Mouse (Mus musculus) hindbrain, embryonic 16.5 days (tissue): ENCODE results near the gene Zfyve16. TPM values are rescaled to one million over a fixed set of nuclear protein-coding genes. Genes with fewer than 3 reads are reported as not detected.

Experiments
- ATAC-seq: fragments of 200-750 bp; cut with Nextera tagmentation; 2 replicates; pipeline ENCODE4 v1.8.0; 2017; ENCODE audit warnings: moderate TSS enrichment, moderate library complexity
- H3K27ac ChIP-seq: fragments of 300-500 bp; sonication (generic); 2 replicates; pipeline ENCODE4 v1.5.1; 2014; ENCODE audit warnings: low read depth, mild to moderate bottlenecking, control low read depth, low read length, moderate library complexity
- H3K27me3 ChIP-seq: fragments of 300-500 bp; sonication (generic); replicated peaks from 2 replicates; pipeline ENCODE4 v1.6.1; 2014; ENCODE audit warnings: low read length; ENCODE audit not compliant: control insufficient read depth, insufficient read depth
- H3K36me3 ChIP-seq: fragments of 300-500 bp; sonication (generic); 2 replicates; pipeline ENCODE4 v1.6.1; 2014; ENCODE audit warnings: mild to moderate bottlenecking, low read length, moderate library complexity, mixed read lengths; ENCODE audit not compliant: control insufficient read depth, insufficient read depth
- H3K4me1 ChIP-seq: fragments of 300-500 bp; sonication (generic); 2 replicates; pipeline ENCODE4 v1.6.1; 2014; ENCODE audit warnings: low read depth, low read length; ENCODE audit not compliant: control insufficient read depth, insufficient read depth
- H3K4me2 ChIP-seq: fragments of 300-500 bp; sonication (generic); 2 replicates; pipeline ENCODE4 v1.6.1; 2014; ENCODE audit warnings: mild to moderate bottlenecking, low read length, control low read depth, moderate library complexity
- H3K4me3 ChIP-seq: fragments of 300-500 bp; sonication (generic); 2 replicates; pipeline ENCODE4 v1.5.1; 2014; ENCODE audit warnings: mild to moderate bottlenecking, low read length, control low read depth, moderate library complexity
- H3K9ac ChIP-seq: fragments of 300-500 bp; sonication (generic); 2 replicates; pipeline ENCODE4 v1.6.1; 2014; ENCODE audit warnings: low read depth, mild to moderate bottlenecking, control low read depth, low read length, moderate library complexity
- H3K9me3 ChIP-seq: fragments of 300-500 bp; sonication (generic); 2 replicates; pipeline ENCODE4 v1.6.1; 2014; ENCODE audit warnings: mild to moderate bottlenecking, low read length, moderate library complexity; ENCODE audit not compliant: control insufficient read depth
- WGBS: fragments of 180-500 bp; shearing (Covaris S2); extraction: QIAGEN DNeasy Blood & Tissue Kit; methylation state at CpG from one replicate; pipeline ENCODE4 v1.1.7; 2014; 5-methylcytosine and 5-hydroxymethylcytosine counted together
- polyA plus RNA-seq: library from polyadenylated mRNA; unstranded; fragments of >200 nt; fragmentation: Nextera tagmentation; extraction: Ambion mirVana; gene quantifications from 2 replicates; pipeline ENCODE4 v1.2.1, GENCODE M21; 2015

The Zfyve16 gene
- polyA plus RNA-seq, 1 experiment from 2014 or later = 9.1 TPM

DNA sequence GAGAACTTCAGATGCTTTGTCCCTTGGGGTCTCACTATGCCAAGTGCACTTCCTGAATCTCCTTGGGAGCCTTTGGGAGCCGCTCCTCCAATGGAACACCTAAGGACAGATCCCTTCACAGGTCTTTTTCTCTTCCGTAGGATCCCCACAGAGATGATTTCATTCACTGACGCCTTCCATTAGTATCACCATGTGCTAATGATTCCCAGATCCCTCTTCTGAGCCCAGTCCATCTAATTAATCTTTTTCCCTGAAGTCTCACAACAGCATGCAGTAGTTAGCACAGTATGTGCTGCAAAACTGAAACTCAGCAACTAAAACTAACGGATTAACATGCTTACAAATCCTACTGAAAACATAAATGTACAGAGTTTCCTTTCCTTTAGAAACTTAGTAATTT is 8.5 kb upstream of the Zfyve16 start:
- H3K9ac ChIP-seq = no peak overlapping the region
- H3K9me3 ChIP-seq = no peaks in the 10 kb centered on the region
- no peak for ATAC-seq
- H3K27ac ChIP-seq = no peak overlapping the region
- no peak overlapping the region for H3K4me2 ChIP-seq
- H3K4me3 ChIP-seq = no peak overlapping the region
- 49% methylated on average over 4 of the region's 4 CpGs for WGBS
- no peaks in the 10 kb centered on the region for H3K27me3 ChIP-seq
- H3K36me3 ChIP-seq = no peaks in the 10 kb centered on the region
- no peaks in the 10 kb centered on the region for H3K4me1 ChIP-seq

DNA sequence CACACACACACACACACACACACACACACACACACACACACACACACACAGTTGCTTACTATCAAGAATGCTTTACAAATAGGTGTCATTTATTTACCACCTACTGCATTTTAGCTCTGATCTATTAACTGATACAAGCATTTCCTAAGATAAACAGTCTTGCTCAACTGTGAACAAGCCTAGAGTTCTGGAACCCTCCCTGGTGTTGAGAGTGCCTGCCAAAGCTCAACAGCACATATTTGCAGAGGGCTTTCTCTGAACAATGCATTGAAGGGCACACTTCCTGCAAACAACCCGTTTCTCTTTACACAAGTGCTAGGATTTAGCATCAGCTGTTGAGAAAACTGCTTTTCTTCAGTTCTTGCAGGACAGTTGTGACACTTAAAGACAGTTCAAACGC is 3.1 kb upstream of the Zfyve16 start:
- Histone ChIP-seq H3K9ac (no peak overlapping the region), H3K27me3 (no peaks in the 10 kb centered on the region), H3K4me3 (no peak overlapping the region), H3K9me3 (no peaks in the 10 kb centered on the region), H3K36me3 (no peaks in the 10 kb centered on the region), H3K4me1 (peaks cover 6% of the 10 kb centered on the region), H3K4me2 (no peak overlapping the region), H3K27ac (no peak overlapping the region)
- WGBS = 71% methylated on average over 2 of the region's 2 CpGs
- ATAC-seq = no peak

DNA sequence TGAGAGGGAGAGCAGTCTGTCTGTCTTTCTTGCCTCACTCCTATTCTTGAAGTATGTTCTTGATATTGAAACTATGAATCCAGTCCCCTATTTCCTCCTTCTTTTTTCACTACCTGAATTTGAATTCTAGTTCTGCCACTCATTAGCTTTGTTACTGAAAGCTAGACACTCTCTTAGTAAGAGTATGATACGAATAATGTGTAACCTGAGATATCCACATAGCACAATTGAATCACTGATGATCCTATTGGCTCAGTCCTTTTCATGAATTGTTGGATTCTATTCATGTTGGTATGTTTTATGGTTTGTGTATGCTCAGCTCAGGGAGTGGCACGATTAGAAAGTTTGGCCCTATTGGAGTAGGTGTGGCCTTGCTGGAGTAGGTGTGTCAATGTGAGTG is 1.5 kb upstream of the Zfyve16 start:
- ATAC-seq = no peak
- WGBS = 86% methylated on average over 2 of the region's 2 CpGs
- Histone ChIP-seq H3K36me3 (no peaks in the 10 kb centered on the region), H3K9me3 (no peaks in the 10 kb centered on the region), H3K27ac (no peak overlapping the region), H3K4me1 (peaks cover 8% of the 10 kb centered on the region), H3K4me2 (no peak overlapping the region), H3K4me3 (no peak overlapping the region), H3K9ac (no peak overlapping the region), H3K27me3 (no peaks in the 10 kb centered on the region)

DNA sequence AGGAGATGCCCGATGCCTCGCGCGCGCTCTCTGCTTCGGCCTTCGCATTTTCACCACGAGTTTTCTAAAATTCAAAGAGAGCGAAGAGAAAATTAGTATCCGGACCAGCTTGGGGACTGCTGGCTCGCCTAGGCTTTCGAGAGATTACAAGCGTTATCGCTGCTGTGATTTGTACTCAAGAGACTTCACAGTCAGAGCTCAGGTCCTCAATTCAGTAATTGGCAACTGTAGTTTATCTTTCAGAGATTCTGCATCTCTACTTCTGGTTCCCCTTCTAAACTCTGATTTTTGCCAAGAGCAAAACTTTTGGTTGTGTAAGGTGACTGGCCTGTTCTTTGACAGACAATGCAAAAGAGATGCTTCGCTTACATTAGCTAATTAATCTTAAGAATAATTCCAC is 569 bp upstream of the Zfyve16 start:
- H3K4me1 ChIP-seq = peaks cover 8% of the 10 kb centered on the region
- no peaks in the 10 kb centered on the region for H3K36me3 ChIP-seq
- H3K4me2 ChIP-seq = peak overlapping the region; percentile 70
- peak overlapping the region; percentile 94 for H3K27ac ChIP-seq
- ATAC-seq = no peak
- peak overlapping the region; percentile 91 for H3K4me3 ChIP-seq
- no peaks in the 10 kb centered on the region for H3K9me3 ChIP-seq
- 2% methylated on average over 15 of the region's 15 CpGs for WGBS
- peak overlapping the region; percentile 97 for H3K9ac ChIP-seq
- H3K27me3 ChIP-seq = no peaks in the 10 kb centered on the region

DNA sequence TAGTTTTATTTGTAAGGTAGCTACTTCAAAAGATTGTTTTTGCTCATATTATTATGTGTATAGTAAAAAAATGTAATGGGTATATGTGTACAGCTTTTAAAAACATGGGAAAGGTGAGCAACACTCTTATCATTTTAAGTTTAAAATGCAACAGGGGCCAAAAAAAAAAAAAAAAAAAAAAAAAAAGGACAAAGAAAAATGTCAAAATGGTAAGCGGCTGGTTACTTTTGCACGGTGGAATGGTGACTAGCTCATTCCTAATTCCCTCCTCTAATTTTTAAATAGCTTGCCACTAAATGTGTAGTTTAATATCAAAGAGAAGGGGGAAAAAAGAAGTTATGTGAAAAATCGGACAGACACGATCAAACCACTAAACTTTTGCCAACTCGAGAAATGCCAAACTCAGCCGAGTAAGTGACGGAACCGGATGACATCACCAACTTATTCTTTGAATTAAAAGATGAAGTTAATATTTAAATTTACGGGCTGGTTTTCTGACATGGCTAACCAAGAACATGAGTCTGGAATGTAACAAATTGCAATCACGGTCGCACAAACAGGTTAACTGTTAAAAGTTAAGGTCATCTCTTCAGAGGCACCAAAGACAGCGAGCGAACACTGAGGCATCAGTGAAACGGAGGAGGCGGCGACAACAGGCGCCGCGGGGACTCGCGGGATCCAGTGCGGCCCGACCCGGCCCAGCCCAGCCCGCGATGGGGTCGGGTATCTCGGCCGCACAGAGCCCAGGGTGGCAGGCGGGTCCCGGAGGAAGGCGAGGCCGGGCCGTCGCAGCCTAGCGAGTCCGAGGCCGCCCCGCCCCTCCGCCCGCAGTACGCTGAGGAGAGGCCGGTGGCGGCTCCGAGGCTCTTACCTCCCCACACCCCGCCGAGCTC is 594 bp downstream of the Zfyve16 start:
- Histone ChIP-seq H3K4me2 (peak overlapping the region; percentile 70), H3K27ac (peak overlapping the region; percentile 94), H3K9ac (peak overlapping the region; percentile 97), H3K9me3 (no peaks in the 10 kb centered on the region), H3K4me1 (peaks cover 8% of the 10 kb centered on the region), H3K27me3 (no peaks in the 10 kb centered on the region), H3K4me3 (peak overlapping the region; percentile 91), H3K36me3 (no peaks in the 10 kb centered on the region)
- peak; percentile 94 for ATAC-seq
- WGBS = 3% methylated on average over 32 of the region's 47 CpGs

DNA sequence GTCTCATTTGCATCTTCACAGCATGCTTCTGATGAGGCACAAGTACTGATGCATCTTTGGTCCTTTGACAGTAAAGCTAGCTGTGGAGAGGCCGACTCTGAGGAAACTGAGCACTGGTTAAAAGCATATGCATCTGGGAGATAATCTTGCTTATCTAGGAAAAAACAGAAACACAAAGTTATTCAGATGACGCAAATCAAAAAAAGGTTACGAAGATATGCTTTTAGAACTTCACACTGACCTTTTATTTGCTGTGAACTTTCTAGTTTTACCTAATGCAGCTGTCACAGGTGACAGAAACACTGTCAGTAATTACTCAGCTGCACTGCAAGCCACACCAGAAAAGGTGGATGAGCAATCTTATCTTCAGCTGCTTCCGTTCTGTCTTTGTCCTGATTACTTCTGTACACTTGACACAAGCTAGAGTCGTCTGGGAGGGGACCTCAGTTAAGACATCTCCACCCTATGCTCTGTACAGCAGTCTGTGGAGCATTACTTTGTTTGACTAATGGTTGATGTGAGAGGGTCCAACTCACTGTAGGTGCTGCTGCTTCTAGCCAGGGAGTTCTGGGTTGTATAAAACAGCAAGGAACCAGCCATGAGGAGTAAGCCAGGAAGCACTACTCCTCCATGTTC is 7.4 kb downstream of the Zfyve16 start:
- WGBS = 95% methylated on average over 5 of the region's 5 CpGs
- H3K9ac ChIP-seq = no peak overlapping the region
- no peak for ATAC-seq
- no peaks in the 10 kb centered on the region for H3K4me1 ChIP-seq
- H3K36me3 ChIP-seq = peaks cover 25% of the 10 kb centered on the region
- H3K27me3 ChIP-seq = no peaks in the 10 kb centered on the region; the same call in 1 of the 2 replicates
- H3K27ac ChIP-seq = no peak overlapping the region
- H3K9me3 ChIP-seq = no peaks in the 10 kb centered on the region
- H3K4me2 ChIP-seq = no peak overlapping the region
- no peak overlapping the region for H3K4me3 ChIP-seq

DNA sequence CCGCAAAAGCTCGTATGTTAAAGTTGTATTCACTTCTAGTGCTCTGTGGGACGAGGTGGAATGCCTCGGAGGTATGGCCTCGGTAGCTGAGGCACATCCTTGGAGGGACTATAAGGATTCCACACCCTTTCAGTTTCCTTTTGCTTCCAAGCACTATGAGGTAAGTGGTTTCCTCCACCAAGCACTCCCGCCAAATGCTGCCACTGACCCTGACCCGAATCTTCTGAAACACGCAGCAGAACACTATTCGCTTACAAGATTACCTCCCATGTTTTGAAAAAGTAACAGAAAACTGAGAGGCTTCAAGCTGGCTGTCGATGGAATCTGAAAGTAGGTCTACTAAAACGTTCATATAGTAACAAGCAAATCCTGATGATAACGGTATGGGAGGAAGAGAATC is 25.8 kb downstream of the Zfyve16 start:
- whole genome bisulfite sequencing = 91% methylated on average over 12 of the region's 12 CpGs
- ATAC-seq = no peak
- Histone ChIP-seq H3K36me3 (peaks cover 22% of the 10 kb centered on the region), H3K9me3 (no peaks in the 10 kb centered on the region), H3K4me1 (no peaks in the 10 kb centered on the region), H3K9ac (no peak overlapping the region), H3K27me3 (no peaks in the 10 kb centered on the region), H3K27ac (no peak overlapping the region), H3K4me2 (no peak overlapping the region), H3K4me3 (no peak overlapping the region)

DNA sequence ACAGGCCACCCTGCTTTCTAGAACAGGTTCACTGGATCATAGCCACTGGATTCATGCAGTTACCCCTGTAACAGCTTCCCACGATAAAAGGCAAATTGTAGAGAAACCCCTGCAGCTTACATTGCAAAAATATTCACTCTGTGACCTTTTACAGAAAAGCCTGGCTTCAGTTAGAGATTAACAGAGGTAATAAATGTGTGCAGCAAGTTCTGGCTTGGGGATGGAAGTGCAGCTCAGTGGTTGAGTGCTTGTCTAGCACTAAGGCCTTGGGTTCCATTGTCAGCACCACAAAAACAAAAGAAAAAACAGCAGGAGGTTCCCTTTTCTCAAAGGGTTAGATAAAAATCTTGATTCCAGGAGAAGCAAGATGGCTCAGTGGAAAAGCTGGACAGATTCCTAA is 38.7 kb downstream of the Zfyve16 start:
- 93% methylated on average over 1 of the region's 1 CpGs for WGBS
- no peak for ATAC-seq

DNA sequence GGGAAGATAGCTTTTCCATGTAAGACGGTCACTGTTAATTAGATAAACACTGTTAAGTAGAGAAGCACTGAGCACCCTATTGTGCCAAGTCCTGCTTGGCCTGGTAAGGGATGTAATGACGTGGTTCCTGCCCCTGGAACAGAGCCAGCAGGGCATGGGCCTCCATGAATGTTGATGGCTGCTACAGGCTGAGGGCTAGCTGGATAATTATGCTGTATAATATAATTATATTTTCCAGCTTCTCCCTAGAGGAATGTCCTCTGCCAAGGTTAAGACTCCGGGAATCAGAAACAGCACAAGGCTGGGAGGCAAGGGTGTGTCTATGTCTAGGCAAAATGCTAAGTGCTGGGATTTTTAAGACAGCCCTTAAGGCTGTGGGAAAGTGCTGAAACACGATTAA is 39.9 kb downstream of the Zfyve16 start:
- Histone ChIP-seq H3K4me1 (no peaks in the 10 kb centered on the region), H3K36me3 (peaks cover 14% of the 10 kb centered on the region), H3K27ac (no peak overlapping the region), H3K9me3 (no peaks in the 10 kb centered on the region), H3K27me3 (no peaks in the 10 kb centered on the region), H3K4me2 (no peak overlapping the region), H3K9ac (no peak overlapping the region), H3K4me3 (no peak overlapping the region)
- 58% methylated on average over 4 of the region's 4 CpGs for WGBS
- ATAC-seq = no peak

More for the DNA sequence above, 38.7 kb downstream of the Zfyve16 start:
- no peak overlapping the region for H3K4me3 ChIP-seq
- H3K4me1 ChIP-seq = no peaks in the 10 kb centered on the region
- no peak overlapping the region for H3K9ac ChIP-seq
- H3K36me3 ChIP-seq = peaks cover 14% of the 10 kb centered on the region
- no peak overlapping the region for H3K27ac ChIP-seq
- no peak overlapping the region for H3K4me2 ChIP-seq
- H3K9me3 ChIP-seq = no peaks in the 10 kb centered on the region
- H3K27me3 ChIP-seq = no peaks in the 10 kb centered on the region
